Mouse (Mus musculus) liver, embryonic 12.5 days (tissue): ENCODE results near the gene Abcc4. TPM values are rescaled to one million over a fixed set of nuclear protein-coding genes. Genes with fewer than 3 reads are reported as not detected.

Experiments used
- ATAC-seq: fragments of 200-750 bp; cut with Nextera tagmentation; 2 replicates; pipeline ENCODE4 v1.8.0; 2017; ENCODE audit warnings: moderate number of reproducible peaks, mild to moderate bottlenecking, moderate library complexity
- H3K27ac ChIP-seq: fragments of 300-500 bp; sonication (generic); 2 replicates; pipeline ENCODE4 v1.5.1; 2016; ENCODE audit warnings: mild to moderate bottlenecking
- H3K27me3 ChIP-seq: fragments of 300-500 bp; sonication (generic); replicated peaks from 2 replicates; pipeline ENCODE4 v1.6.1; 2016; ENCODE audit warnings: mild to moderate bottlenecking, moderate library complexity
- H3K36me3 ChIP-seq: fragments of 300-500 bp; sonication (generic); 2 replicates; pipeline ENCODE4 v1.6.1; 2016; ENCODE audit warnings: mild to moderate bottlenecking, moderate library complexity
- H3K4me1 ChIP-seq: fragments of 300-500 bp; sonication (generic); 2 replicates; pipeline ENCODE4 v1.6.1; 2016
- H3K4me2 ChIP-seq: fragments of 300-500 bp; sonication (generic); 2 replicates; pipeline ENCODE4 v1.6.1; 2016; ENCODE audit warnings: mild to moderate bottlenecking, moderate library complexity
- H3K4me3 ChIP-seq: fragments of 300-500 bp; sonication (generic); 2 replicates; pipeline ENCODE4 v1.5.1; 2016; ENCODE audit warnings: mild to moderate bottlenecking, moderate library complexity
- H3K9ac ChIP-seq: fragments of 300-500 bp; sonication (generic); 2 replicates; pipeline ENCODE4 v1.6.1; 2016; ENCODE audit warnings: mild to moderate bottlenecking, moderate library complexity
- H3K9me3 ChIP-seq: fragments of 300-500 bp; sonication (generic); replicated peaks from 2 replicates; pipeline ENCODE4 v1.6.1; 2016; ENCODE audit warnings: mild to moderate bottlenecking, moderate library complexity
- WGBS: fragments of 180-500 bp; shearing (Covaris S2); methylation state at CpG from one replicate; pipeline ENCODE4 v1.1.7; 2016; ENCODE audit not compliant: insufficient replicate concordance; 5-methylcytosine and 5-hydroxymethylcytosine counted together
- polyA plus RNA-seq: library from polyadenylated mRNA; unstranded; fragments of >200 nt; fragmentation: Nextera tagmentation; extraction: Ambion mirVana; gene quantifications from 2 replicates; pipeline ENCODE4 v1.2.1, GENCODE M21; 2016

Gene Abcc4
- polyA plus RNA-seq, 1 experiment from 2014 or later = 3.0 TPM

DNA sequence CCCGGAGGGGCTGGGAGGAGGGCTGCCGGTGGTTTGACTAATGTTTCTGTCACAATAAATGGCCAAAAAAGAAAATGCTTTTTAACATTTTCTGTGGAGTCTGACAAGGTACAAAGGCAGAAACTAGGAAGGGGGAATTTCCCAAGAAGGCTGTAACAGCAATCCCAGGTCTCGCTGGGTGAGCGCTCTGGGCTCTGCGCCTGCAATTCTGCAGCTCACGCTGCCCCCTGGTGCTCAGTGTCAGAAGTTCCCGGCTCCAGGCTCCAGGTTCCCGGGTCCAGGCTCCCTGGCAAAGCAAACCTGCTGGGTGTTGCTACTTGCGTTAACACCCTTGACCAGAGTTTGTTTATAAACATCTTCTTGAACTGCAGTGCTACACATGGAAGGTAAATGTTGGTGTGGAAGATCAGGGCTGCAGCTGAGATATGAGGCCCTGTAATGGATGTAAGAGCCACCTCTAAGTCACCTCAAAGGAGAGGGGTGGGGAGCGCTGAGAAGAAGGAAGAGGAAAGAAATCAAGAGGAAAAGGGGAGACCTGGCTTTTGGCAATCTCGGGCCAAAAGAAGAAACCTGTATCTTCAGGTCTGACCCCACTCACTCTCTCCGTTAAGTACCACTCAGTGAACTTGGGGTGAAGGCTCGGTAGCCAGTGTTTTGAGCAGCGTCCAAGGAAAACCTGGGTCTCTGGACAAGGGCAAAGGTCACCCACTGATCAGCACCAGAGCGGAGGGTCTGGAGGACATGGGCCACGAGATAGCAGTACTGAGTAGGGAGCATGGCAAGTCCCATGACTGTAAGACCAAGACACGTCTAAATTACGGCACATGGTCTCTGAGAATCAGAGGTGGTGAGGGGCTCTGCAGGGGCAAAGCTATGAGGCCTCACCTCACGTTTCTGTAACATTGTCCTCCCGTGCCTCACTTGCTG lies 114.3 kb downstream of the Abcc4 start:
- 0 out of 2 replicates have a peak, but pooled peaks have one; percentile 37 for ATAC-seq
- 50% methylated on average over 20 of the region's 20 CpGs for WGBS
- H3K4me2 ChIP-seq = no peak overlapping the region

GRCm38 (mm10) chr14:118582333-118582941 lies 123.6 kb downstream of the Abcc4 start:
- Histone ChIP-seq H3K9me3 (no peaks in the 10 kb centered on the region), H3K9ac (no peak overlapping the region), H3K36me3 (no peaks in the 10 kb centered on the region), H3K4me2 (no peak overlapping the region), H3K27ac (no peak overlapping the region), H3K4me1 (no peaks in the 10 kb centered on the region), H3K27me3 (no peaks in the 10 kb centered on the region), H3K4me3 (no peak overlapping the region)
- no peak for ATAC-seq
- 50% methylated on average over 8 of the region's 8 CpGs for WGBS

More for the DNA sequence above, 114.3 kb downstream of the Abcc4 start:
- no peaks in the 10 kb centered on the region; the same call in 1 of the 2 replicates for H3K36me3 ChIP-seq
- no peak overlapping the region for H3K4me3 ChIP-seq
- no peaks in the 10 kb centered on the region for H3K27me3 ChIP-seq
- H3K4me1 ChIP-seq = peaks cover 6% of the 10 kb centered on the region; the same call in 1 of the 2 replicates
- no peaks in the 10 kb centered on the region for H3K9me3 ChIP-seq
- H3K9ac ChIP-seq = no peak overlapping the region
- H3K27ac ChIP-seq = no peak overlapping the region

DNA sequence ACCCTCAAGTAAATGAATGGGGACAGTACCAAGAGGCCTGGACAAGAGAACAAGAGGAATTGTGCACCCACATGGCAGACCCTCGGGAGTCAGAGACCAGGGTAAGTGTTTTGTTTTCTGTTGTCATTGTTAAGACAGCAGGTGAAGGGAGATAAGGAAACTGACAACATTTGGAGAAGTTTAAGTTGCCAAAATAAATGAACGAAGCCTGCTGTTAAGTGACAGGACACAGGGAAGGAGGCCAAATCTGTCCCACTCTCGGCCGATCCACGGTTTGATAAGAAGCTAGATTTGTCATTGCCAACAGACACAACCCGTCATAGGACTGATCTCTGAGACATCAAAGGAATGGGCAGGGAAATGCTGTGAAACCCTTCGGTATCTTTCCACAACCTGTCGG lies 124.3 kb downstream of the Abcc4 start:
- no peaks in the 10 kb centered on the region for H3K9me3 ChIP-seq
- no peak overlapping the region for H3K27ac ChIP-seq
- no peak overlapping the region for H3K9ac ChIP-seq
- no peak for ATAC-seq
- WGBS = 20% methylated on average over 8 of the region's 8 CpGs
- no peaks in the 10 kb centered on the region for H3K4me1 ChIP-seq
- H3K4me2 ChIP-seq = no peak overlapping the region
- no peaks in the 10 kb centered on the region for H3K36me3 ChIP-seq
- no peaks in the 10 kb centered on the region for H3K27me3 ChIP-seq
- no peak overlapping the region for H3K4me3 ChIP-seq

- WGBS = 79% methylated on average over 19 of the region's 19 CpGs
Measured at GRCm38 (mm10) chr14:118579013-118579728, 126.8 kb downstream of the Abcc4 start.

GRCm38 (mm10) chr14:118577895-118578294 lies 128.1 kb downstream of the Abcc4 start:
- Histone ChIP-seq H3K27ac (no peak overlapping the region), H3K36me3 (no peaks in the 10 kb centered on the region), H3K9me3 (no peaks in the 10 kb centered on the region), H3K4me1 (no peaks in the 10 kb centered on the region), H3K9ac (no peak overlapping the region), H3K4me3 (no peak overlapping the region), H3K4me2 (no peak overlapping the region), H3K27me3 (no peaks in the 10 kb centered on the region)
- no peak for ATAC-seq
- WGBS = 61% methylated on average over 5 of the region's 5 CpGs

More at GRCm38 (mm10) chr14:118579013-118579728, 126.8 kb downstream of the Abcc4 start:
- Histone ChIP-seq H3K9ac (no peak overlapping the region), H3K4me1 (no peaks in the 10 kb centered on the region), H3K4me3 (no peak overlapping the region), H3K9me3 (no peaks in the 10 kb centered on the region), H3K27ac (no peak overlapping the region), H3K4me2 (no peak overlapping the region), H3K36me3 (no peaks in the 10 kb centered on the region), H3K27me3 (no peaks in the 10 kb centered on the region)
- ATAC-seq = no peak

GRCm38 (mm10) chr14:118572688-118573245 lies 133.3 kb downstream of the Abcc4 start:
- Histone ChIP-seq H3K27me3 (no peaks in the 10 kb centered on the region), H3K4me1 (peaks cover 8% of the 10 kb centered on the region), H3K4me2 (no peak overlapping the region), H3K36me3 (no peaks in the 10 kb centered on the region), H3K27ac (no peak overlapping the region), H3K4me3 (no peak overlapping the region), H3K9ac (no peak overlapping the region), H3K9me3 (no peaks in the 10 kb centered on the region)
- WGBS = 67% methylated on average over 9 of the region's 9 CpGs
- ATAC-seq = no peak

GRCm38 (mm10) chr14:118569586-118569985 lies 136.4 kb downstream of the Abcc4 start:
- no peak overlapping the region for H3K27ac ChIP-seq
- no peaks in the 10 kb centered on the region for H3K36me3 ChIP-seq
- no peaks in the 10 kb centered on the region for H3K9me3 ChIP-seq
- no peak overlapping the region for H3K4me3 ChIP-seq
- no peak for ATAC-seq
- no peak overlapping the region for H3K4me2 ChIP-seq
- no peak overlapping the region for H3K9ac ChIP-seq
- WGBS = 85% methylated on average over 13 of the region's 13 CpGs
- no peaks in the 10 kb centered on the region for H3K27me3 ChIP-seq
- H3K4me1 ChIP-seq = peaks cover 8% of the 10 kb centered on the region

DNA sequence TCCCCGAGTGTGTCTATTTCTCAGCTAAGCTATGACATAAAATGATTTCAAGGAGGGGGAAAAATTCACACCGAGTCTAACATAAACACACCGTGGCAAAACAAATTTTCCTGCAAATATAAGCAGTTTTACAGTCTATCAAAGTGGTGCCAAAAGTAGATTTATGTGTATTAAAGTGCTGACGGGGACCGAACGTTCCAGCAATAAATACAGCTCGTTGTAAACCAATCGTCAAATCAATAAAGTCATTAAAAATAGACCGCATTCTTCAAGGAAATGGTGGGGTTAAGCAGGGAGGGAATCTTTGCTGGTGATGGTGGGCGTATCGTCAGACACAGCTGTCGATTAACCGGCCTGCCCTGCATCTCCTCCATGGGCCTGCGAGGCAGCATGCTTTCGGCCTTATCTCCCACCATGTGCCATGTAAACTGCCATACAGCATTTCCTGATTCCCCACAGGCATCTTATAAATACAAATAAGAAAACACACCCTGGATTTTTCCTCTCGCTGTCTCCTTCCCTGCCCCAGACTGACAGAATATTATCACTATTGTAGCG lies 137.8 kb downstream of the Abcc4 start:
- Histone ChIP-seq H3K27ac (0 out of 2 replicates have a peak overlapping the region, but pooled peaks have one; percentile 4), H3K27me3 (no peaks in the 10 kb centered on the region), H3K4me1 (peaks cover 8% of the 10 kb centered on the region), H3K4me3 (no peak overlapping the region), H3K9ac (no peak overlapping the region), H3K9me3 (no peaks in the 10 kb centered on the region), H3K4me2 (no peak overlapping the region), H3K36me3 (no peaks in the 10 kb centered on the region)
- ATAC-seq = peak; percentile 79
- WGBS = 59% methylated on average over 17 of the region's 17 CpGs

DNA sequence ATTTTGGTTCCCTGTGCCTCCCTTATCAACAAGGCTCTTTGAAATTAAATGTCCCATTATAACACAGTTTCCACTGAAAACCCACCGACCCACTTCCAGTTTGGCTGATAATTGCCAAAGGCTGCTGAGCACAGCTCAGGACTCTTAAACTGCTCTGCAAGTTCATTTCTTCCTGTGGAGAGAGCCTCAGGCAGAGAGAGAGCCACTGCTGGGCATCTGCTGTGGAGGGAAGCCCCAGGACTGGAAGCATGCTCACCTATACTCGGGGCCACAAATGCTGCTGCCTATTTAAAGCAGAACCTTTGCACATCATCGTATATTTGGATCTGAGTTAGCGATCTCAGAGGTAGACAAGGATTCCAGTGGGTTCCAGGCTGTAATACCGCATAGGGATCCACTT lies 139.2 kb downstream of the Abcc4 start:
- no peak overlapping the region for H3K27ac ChIP-seq
- no peak overlapping the region for H3K4me2 ChIP-seq
- no peak for ATAC-seq
- H3K9ac ChIP-seq = no peak overlapping the region
- no peak overlapping the region for H3K4me3 ChIP-seq
- H3K36me3 ChIP-seq = no peaks in the 10 kb centered on the region
- peaks cover 8% of the 10 kb centered on the region for H3K4me1 ChIP-seq
- H3K9me3 ChIP-seq = no peaks in the 10 kb centered on the region
- WGBS = 83% methylated on average over 5 of the region's 5 CpGs
- H3K27me3 ChIP-seq = no peaks in the 10 kb centered on the region

- no peaks in the 10 kb centered on the region for H3K27me3 ChIP-seq
- H3K4me2 ChIP-seq = no peak overlapping the region
- no peak overlapping the region for H3K27ac ChIP-seq
- WGBS = 76% methylated on average over 12 of the region's 12 CpGs
- peaks cover 8% of the 10 kb centered on the region for H3K4me1 ChIP-seq
- no peak overlapping the region for H3K9ac ChIP-seq
- no peak overlapping the region for H3K4me3 ChIP-seq
- no peak for ATAC-seq
- no peaks in the 10 kb centered on the region for H3K36me3 ChIP-seq
- no peaks in the 10 kb centered on the region for H3K9me3 ChIP-seq
Measured at GRCm38 (mm10) chr14:118566214-118566688, 139.8 kb downstream of the Abcc4 start.

GRCm38 (mm10) chr14:118565696-118566095 lies 140.3 kb downstream of the Abcc4 start:
- no peak overlapping the region for H3K9ac ChIP-seq
- no peaks in the 10 kb centered on the region for H3K27me3 ChIP-seq
- H3K9me3 ChIP-seq = no peaks in the 10 kb centered on the region
- whole genome bisulfite sequencing = 83% methylated on average over 5 of the region's 5 CpGs
- H3K4me2 ChIP-seq = no peak overlapping the region
- no peak for ATAC-seq
- H3K36me3 ChIP-seq = no peaks in the 10 kb centered on the region
- peaks cover 8% of the 10 kb centered on the region for H3K4me1 ChIP-seq
- no peak overlapping the region for H3K27ac ChIP-seq
- no peak overlapping the region for H3K4me3 ChIP-seq
